Mouse (Mus musculus) cortical plate, adult 2 months (tissue): ENCODE results near the gene Fam207a.

ENCODE experiments used
- CTCF ChIP-seq: fragments of 200-500 bp; IDR thresholded peaks from 2 replicates; pipeline ENCODE4 v1.5.1; 2011; ENCODE audit warnings: mild to moderate bottlenecking, control low read depth, low read length; ENCODE audit not compliant: insufficient read depth; ENCODE audit errors: extremely low read depth
- POLR2A ChIP-seq: fragments of 200-500 bp; IDR thresholded peaks from 2 replicates; pipeline ENCODE4 v1.6.1; 2011; ENCODE audit warnings: mild to moderate bottlenecking, low read length, control low read depth; ENCODE audit not compliant: insufficient read depth; ENCODE audit errors: extremely low read depth

GRCm38 (mm10) chr10:77456507-77456906, 59.1 kb downstream of the Fam207a start:
- TF ChIP-seq POLR2A = no peak
- no peak for TF ChIP-seq CTCF
